Mouse (Mus musculus) left cerebral cortex, adult 18-20 months (tissue): ENCODE results near the gene Wdcp. TPM values are rescaled to one million over a fixed set of nuclear protein-coding genes. Genes with fewer than 3 reads are reported as not detected.

ENCODE experiments used
- total RNA-seq, 2 experiments: library from RNA; stranded (reverse); gene quantifications; 2 replicates each; pipeline ENCODE4 v1.2.3; 2021

The Wdcp gene
- total RNA-seq, 2 experiments from 2014 or later = 12.0 to 12.9 TPM

Other genes with a start within 250 kb of the Wdcp start
- 1 to 10 TPM; 1.7 to 1.9 TPM for gene Fam228a, start 104.9 kb upstream of the Wdcp start, total RNA-seq
- 10 to 100 TPM; 10.8 to 11.0 TPM for gene Pfn4, start 74.3 kb upstream of the Wdcp start, total RNA-seq
- gene Fam228b, start 74.0 kb upstream of the Wdcp start, total RNA-seq = 10 to 100 TPM; 15.0 to 24.1 TPM
- gene Sf3b6, start 25.8 kb upstream of the Wdcp start, total RNA-seq = 10 to 100 TPM; 72.6 to 84.1 TPM
- 10 to 100 TPM; 44.3 to 48.2 TPM for gene Fkbp1b, start 1.7 kb upstream of the Wdcp start, total RNA-seq
- gene Mfsd2b, start 31.1 kb downstream of the Wdcp start, total RNA-seq = under 1 TPM; 0.40 to 0.63 TPM
- 10 to 100 TPM; 57.3 to 62.2 TPM for gene Ubxn2a, start 64.4 kb downstream of the Wdcp start, total RNA-seq
- 10 to 100 TPM; 29.6 to 30.6 TPM for gene Atad2b, start 74.0 kb downstream of the Wdcp start, total RNA-seq